Mouse (Mus musculus) cerebellum, adult 11-12 months (tissue): ENCODE results near the gene Krt75.
A peak's percentile ranks its signal among the peaks of the same experiment; 100 is the strongest.
"Not testable (repeated sequence)": the region's sequence is repeated elsewhere in the genome, so short reads cannot be mapped to it uniquely, and the experiment has no call there.

Source experiments
- DNase-seq: peaks from one replicate; pipeline ENCODE4 v3.0.0; 2022

Krt75 gene

DNA sequence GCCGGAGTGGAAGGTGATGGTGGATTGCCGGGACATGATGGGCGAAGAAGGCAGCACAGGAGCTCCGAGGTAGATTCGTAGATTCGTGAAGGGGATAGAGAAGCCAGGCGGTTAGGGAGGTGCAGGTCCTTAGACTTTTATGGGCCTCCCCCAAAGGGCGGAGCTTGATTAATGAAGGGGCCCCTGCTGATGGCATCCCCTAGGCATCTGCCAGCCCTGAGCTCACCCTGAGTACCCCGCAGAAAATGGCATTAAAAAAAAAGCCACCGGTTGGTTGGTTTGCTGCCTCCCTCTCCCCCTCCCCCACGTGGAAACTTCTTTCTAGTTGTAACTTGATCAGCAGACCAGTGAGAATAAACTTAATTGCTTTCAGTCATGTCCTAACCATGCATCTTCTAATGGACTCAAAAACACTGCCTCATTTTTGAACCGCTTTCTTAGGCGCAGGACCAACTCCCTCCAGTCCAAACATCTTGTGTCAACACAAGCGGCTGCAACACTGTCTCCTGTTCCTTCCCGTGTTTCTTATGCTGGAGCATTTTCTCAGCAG is at the start of gene Krt75:
Gene Krt75, minus strand, starts transcription at position 109 of the 550 bp plus-strand sequence.
- no peak for DNase-seq

- no peak for DNase-seq
Measured at GRCm38 (mm10) chr15:101599123-101599522, 25.4 kb upstream of the Krt75 start.

- DNase-seq, result no peak
Measured at GRCm38 (mm10) chr15:101588216-101588615, 14.5 kb upstream of the Krt75 start.

GRCm38 (mm10) chr15:101584456-101584855 is 10.8 kb upstream of the Krt75 start:
- no peak for DNase-seq

DNA sequence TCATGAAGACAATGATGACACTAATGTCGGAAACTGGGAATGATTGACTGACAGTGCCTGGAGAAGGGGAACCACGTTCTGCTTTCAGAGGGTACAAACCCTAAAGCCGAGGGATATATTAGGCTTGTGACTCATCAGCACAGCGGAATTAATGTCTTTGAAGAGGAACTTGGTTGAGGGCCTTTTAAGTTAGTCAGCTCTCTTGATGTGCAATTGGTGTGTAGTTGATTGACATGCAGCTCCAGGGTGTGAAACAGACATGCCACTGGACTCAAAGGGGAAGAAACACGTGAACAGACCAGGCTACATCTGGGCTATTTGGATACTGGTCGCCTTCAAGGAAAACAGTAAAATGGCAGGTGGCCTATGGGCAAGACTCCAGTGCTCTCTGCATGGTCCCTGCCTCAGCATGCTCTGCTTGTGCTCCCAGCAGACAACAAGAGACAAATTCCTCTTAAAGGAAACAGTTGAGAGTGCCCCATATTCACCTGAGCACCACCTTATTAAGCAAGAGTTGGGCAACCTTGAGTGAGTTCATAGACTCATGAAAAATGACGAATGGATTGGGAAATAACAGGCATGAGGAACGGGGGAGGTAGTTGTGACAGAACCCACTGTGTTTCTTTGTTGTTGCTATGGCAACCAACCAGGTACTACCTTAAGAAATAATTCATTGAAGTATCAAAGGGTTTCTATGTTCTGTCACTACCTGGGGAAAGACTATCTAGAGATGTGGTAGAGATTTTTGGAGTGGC is 9.7 kb upstream of the Krt75 start:
- DNase-seq, result no peak

DNA sequence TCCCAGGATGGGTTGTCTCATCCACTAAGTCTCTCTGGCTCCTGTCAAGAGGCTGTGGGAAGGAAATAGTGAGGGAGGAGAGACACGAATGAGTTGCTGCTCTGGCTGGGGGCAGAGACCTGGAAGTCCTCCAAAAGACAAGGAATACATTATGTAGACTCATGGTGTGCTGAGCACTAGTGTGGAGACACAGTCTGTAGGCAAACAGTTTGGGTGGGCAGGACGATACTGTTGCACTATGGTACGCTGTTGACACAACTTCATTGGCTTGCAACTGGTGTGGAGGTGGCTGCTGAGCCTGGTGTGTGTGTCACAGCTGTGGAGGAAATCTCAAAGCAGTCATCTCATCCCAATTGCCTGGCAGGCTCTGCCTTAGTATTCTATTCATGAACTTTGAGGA is 8.0 kb upstream of the Krt75 start:
- DNase-seq, result no peak

GRCm38 (mm10) chr15:101575506-101575905 is 1.8 kb upstream of the Krt75 start:
- no peak for DNase-seq

DNA sequence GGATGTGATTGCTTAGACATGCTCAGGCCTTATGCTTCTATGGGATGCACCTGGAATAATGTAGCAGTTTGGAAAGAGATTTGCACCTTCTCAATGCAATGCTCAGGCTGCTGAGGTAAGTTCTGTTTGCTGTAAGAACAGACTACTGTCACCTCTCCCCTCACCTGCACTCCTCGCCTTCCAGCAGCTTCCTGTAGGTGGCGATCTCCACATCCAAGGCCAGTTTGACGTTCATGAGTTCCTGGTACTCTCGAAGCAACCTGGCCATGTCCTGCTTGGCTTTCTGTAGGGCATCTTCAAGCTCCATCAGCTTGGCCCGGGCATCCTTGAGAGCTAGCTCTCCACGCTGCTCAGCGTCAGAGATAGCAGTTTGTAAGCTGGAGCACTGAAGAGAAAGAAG is 5.9 kb downstream of the Krt75 start:
- no peak for DNase-seq

- DNase-seq, result no peak
Measured at GRCm38 (mm10) chr15:101562850-101563249, 10.9 kb downstream of the Krt75 start, which contains the start of gene Krt90. Krt90 (minus strand) TSS chr15:101562950.

DNA sequence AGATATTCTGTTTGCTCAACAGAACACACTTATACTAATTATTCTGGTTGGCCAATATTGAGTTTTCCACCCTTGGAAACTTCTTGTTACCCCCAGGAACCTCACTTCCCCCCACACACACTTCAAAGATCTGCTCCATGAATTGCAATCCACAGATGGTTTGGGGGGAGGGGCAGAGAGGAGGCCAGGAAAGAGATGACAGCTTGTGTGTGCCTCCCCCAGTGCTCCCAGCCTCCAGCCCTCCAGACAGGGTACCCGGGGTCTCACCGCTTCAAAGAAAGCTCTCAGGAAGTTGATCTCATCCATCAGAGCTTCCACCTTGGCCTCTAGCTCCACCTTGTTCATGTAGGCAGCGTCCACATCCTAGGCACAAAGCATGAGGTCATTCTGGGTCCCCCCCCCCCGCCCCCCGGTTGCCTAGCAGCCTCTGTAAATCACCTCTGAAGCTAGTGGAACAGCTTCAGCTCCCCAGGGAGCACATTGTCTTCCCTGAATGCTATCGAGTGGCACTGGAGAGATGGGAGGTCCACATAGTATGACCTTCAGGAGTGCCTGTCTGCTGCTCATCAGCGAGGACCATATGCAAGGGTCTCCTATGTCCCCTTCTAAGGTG is 15.6 kb downstream of the Krt75 start:
- no peak for DNase-seq

DNA sequence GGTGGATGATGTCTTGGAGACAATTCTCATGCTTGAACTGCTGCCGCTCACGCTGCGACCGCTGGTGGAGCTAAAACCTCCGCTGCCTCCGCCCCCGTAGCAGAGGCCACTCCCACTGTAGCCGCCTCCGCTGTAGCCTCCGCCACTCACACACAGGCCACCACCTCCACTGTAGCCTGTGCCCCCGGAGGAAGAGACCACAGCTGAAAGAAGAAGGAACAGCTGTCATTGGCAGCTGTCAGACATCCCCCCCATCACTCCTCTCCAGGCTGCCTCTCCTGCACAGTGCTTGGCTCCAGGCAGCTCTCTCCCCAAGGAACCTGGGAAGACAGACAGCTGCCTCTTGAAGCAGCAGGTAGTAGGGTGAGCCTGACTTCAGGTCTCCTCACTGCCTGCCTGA is 20.5 kb downstream of the Krt75 start:
- DNase-seq, result no peak

DNA sequence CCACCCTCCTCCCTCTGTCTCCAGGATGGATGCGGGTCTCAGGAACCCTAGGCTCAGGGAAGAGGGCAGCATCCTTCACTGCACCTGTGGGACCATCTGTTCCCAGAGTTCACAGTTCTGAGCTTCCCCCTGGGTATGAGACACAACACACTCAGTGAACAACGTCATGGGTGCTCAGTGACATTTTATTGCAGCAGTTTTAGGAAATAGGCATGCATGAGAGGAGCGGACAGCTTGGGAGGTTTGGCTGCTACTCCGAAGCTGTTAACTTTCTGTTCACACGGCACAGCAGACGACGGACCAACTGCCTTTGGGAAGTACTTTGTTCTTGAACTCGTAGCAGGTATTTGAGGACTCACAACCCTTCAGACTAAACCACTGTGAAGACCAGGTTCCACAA is 21.5 kb downstream of the Krt75 start:
- DNase-seq, result no peak

DNA sequence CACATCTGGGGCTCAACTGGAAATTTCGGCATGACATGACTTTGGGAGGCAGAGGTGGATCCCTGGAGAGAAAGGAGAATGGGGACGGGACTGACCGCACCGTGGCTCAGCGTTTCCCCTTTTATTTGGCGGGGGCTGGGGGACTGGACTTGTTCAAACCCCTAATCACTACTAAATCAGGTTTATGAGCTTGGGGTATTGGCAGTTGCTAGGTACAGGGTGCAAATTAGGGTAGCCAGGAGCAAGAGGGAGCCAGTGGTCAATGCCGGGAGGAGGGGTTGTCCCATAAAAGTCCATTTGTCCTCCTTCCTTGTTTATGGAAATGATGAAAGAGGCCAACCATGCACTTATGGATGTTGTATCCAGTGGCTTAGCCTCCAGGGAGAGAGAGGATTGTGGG is 23.1 kb downstream of the Krt75 start, which contains the start of gene Krt82:
Gene Krt82, minus strand, starts transcription at position 101 of the 400 bp plus-strand sequence.
- no peak for DNase-seq

DNA sequence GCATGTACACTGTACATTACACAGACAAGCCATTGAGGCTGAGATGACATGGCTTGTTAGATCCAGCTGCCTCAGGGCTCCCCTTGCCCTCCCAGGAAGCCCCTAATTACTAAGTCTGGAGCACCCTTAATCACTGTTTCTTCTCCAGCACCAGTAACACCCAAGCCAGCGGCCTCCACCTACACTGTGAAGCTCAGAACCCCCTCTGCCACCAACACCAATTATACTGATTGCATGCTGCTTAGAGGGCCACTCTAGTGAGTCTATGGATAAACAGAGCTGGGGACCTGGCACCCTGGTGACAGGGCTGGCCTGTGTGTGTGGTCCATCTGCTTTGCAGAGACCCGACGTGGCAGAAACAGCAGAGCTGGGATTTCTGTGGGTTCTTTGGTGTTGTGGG is 29.2 kb downstream of the Krt75 start:
- no peak for DNase-seq

DNA sequence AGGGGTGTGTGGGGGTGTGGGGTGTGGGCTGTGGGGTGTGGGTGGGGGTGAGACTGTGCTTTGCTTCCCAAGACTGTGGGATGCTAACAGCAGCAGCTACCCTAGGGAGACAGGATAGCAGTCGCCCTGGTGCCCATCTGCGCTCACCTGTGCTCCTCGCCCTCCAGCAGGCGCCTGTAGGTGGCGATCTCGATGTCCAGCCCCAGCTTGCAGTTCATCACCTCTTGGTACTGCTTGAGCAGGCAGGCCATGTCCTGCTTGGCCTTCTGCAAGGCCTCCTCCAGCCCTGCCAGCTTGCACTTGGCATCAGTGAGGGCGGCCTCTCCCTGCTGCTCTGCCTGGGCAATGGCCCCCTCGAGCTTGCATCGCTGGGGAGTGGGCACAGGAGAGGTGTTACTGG is 31.2 kb downstream of the Krt75 start:
- no peak for DNase-seq

GRCm38 (mm10) chr15:101538580-101538900 is 35.2 kb downstream of the Krt75 start:
- no peak for DNase-seq

- DNase-seq, result no peak
Measured at GRCm38 (mm10) chr15:101537864-101538579, 35.7 kb downstream of the Krt75 start.

- DNase-seq, result no peak
Measured at GRCm38 (mm10) chr15:101536054-101536850, 37.5 kb downstream of the Krt75 start.

GRCm38 (mm10) chr15:101532720-101533119 is 41.0 kb downstream of the Krt75 start, which contains the start of gene Krt84:
Krt84 (minus strand) TSS chr15:101532820.
- DNase-seq, result no peak

DNA sequence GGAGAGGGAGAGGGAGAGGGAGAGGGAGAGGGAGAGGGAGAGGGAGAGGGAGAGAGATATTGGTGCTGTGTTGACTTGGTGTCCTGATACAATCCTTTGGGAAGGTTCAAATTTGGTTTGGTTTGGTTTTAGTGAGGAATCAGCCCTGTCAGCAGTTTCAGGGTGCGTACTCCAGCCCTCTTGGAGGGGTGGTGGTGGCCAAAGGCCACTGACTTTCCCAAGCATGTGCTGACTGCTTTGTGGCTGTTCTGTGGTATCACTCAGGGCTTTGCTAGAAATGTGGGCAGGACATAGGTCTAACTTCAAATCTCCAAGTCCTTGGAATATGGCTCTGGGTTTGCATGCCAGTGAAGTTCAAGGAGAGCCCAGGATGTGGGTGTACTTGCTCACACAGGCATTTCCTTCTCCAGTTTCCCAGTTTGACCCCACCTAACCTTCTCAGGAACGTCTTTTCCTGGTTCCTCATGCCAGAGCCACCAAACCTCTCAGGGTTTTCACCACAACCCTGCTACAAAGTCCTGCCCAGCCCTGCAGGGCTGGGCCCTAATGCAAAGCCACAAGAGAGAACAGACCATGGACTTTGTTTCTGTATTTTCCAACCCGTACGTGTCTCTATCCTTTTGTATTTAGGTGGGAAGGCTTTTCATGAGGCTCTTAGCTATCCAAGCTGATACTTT is 51.0 kb downstream of the Krt75 start:
- DNase-seq, result no peak

- peak; percentile 36 for DNase-seq
Measured at GRCm38 (mm10) chr15:101519792-101520191, 53.9 kb downstream of the Krt75 start.

GRCm38 (mm10) chr15:101517161-101517560 is 56.5 kb downstream of the Krt75 start, which contains the start of gene Gm49425:
Gm49425 (minus strand) TSS chr15:101517261.
- not testable (repeated sequence) for DNase-seq
